Mouse (Mus musculus) thymus, adult 2 months (tissue): ENCODE data around the gene Tmem145. TPM values are rescaled to one million over a fixed set of nuclear protein-coding genes. Genes with fewer than 3 reads are reported as not detected.
A peak's percentile ranks its signal among the peaks of the same experiment; 100 is the strongest.

Experiments
- DNase-seq: peaks from one replicate; pipeline ENCODE4 v3.0.0; 2021
- H3K27ac ChIP-seq: fragments of 200-500 bp; 2 replicates; pipeline ENCODE4 v1.5.1; 2012; ENCODE audit warnings: low read length, control low read depth; ENCODE audit not compliant: control insufficient read depth, insufficient read depth
- H3K27me3 ChIP-seq: fragments of 200-500 bp; 2 replicates; pipeline ENCODE4 v1.6.1; 2012; ENCODE audit warnings: mild to moderate bottlenecking, low read length, moderate library complexity, mixed read lengths; ENCODE audit not compliant: control insufficient read depth, insufficient read depth
- H3K36me3 ChIP-seq: fragments of 200-500 bp; 2 replicates; pipeline ENCODE4 v1.6.1; 2012; ENCODE audit warnings: mild to moderate bottlenecking, low read length, moderate library complexity; ENCODE audit not compliant: control insufficient read depth, insufficient read depth
- H3K4me1 ChIP-seq: fragments of 200-500 bp; replicated peaks from 2 replicates; pipeline ENCODE4 v1.6.1; 2012; ENCODE audit warnings: low read length; ENCODE audit not compliant: control insufficient read depth, insufficient read depth
- H3K4me3 ChIP-seq: fragments of 200-500 bp; 2 replicates; pipeline ENCODE4 v1.5.1; 2012; ENCODE audit warnings: mild to moderate bottlenecking, low read length, control low read depth, moderate library complexity; ENCODE audit not compliant: control insufficient read depth, insufficient read depth
- CTCF ChIP-seq: fragments of 200-500 bp; IDR thresholded peaks from 2 replicates; pipeline ENCODE4 v1.5.1; 2012; ENCODE audit warnings: mild to moderate bottlenecking, control low read depth, low read length, moderate library complexity, borderline replicate concordance; ENCODE audit not compliant: control insufficient read depth, poor library complexity, insufficient read depth; ENCODE audit errors: extremely low read depth
- POLR2A ChIP-seq: fragments of 200-500 bp; IDR thresholded peaks from 2 replicates; pipeline ENCODE4 v1.6.1; 2012; ENCODE audit warnings: mild to moderate bottlenecking, low read length, control low read depth, moderate library complexity; ENCODE audit not compliant: control insufficient read depth, poor library complexity, insufficient read depth; ENCODE audit errors: extremely low read depth
- WGBS: fragments of 180-500 bp; shearing (Covaris S2); methylation state at CpG from one replicate; pipeline ENCODE4 v1.1.7; 2018; 5-methylcytosine and 5-hydroxymethylcytosine counted together
- polyA plus RNA-seq: library from polyadenylated mRNA; depleted of rRNA; stranded (reverse); fragments of >200 nt; gene quantifications from 2 replicates; pipeline ENCODE4 v1.2.3, GENCODE M21; 2012

Gene Tmem145
- polyA plus RNA-seq, 1 experiment = 0.08 TPM

GRCm38 (mm10) chr7:25281734-25282601 lies 23.9 kb upstream of the Tmem145 start:
- peak; percentile 98 for DNase-seq
- Histone ChIP-seq H3K27me3 (no peaks in the 10 kb centered on the region), H3K36me3 (peaks cover 19% of the 10 kb centered on the region), H3K4me3 (peak overlapping the region; percentile 64), H3K4me1 (peaks cover 46% of the 10 kb centered on the region), H3K27ac (peak overlapping the region; percentile 16; the same call in 1 of the 2 replicates)
- under 1% methylated on average over 98 of the region's 108 CpGs for WGBS
- peak; percentile 55 for TF ChIP-seq POLR2A
- peak; percentile 50; the same call in 1 of the 2 replicates for TF ChIP-seq CTCF

- TF ChIP-seq POLR2A (no peak), CTCF (no peak)
Measured at GRCm38 (mm10) chr7:25282731-25283211, 23.1 kb upstream of the Tmem145 start.

GRCm38 (mm10) chr7:25283637-25284036 lies 22.3 kb upstream of the Tmem145 start:
- H3K27ac ChIP-seq = no peak overlapping the region
- peaks cover 36% of the 10 kb centered on the region for H3K36me3 ChIP-seq
- no peak for DNase-seq
- no peaks in the 10 kb centered on the region for H3K27me3 ChIP-seq
- WGBS = 23% methylated on average over 5 of the region's 5 CpGs
- H3K4me1 ChIP-seq = peaks cover 40% of the 10 kb centered on the region
- TF ChIP-seq CTCF (no peak), POLR2A (no peak)
- H3K4me3 ChIP-seq = peak overlapping the region; percentile 58

More at GRCm38 (mm10) chr7:25282731-25283211, 23.1 kb upstream of the Tmem145 start:
- Histone ChIP-seq H3K27ac (peak overlapping the region; percentile 14; the same call in 1 of the 2 replicates), H3K4me3 (peak overlapping the region; percentile 58), H3K4me1 (peaks cover 40% of the 10 kb centered on the region), H3K27me3 (no peaks in the 10 kb centered on the region), H3K36me3 (peaks cover 27% of the 10 kb centered on the region)
- WGBS = under 1% methylated on average over 29 of the region's 36 CpGs
- DNase-seq = peak; percentile 47

GRCm38 (mm10) chr7:25284171-25284570 lies 21.7 kb upstream of the Tmem145 start:
- no peak for DNase-seq
- Histone ChIP-seq H3K27ac (no peak overlapping the region), H3K36me3 (peaks cover 41% of the 10 kb centered on the region), H3K27me3 (no peaks in the 10 kb centered on the region), H3K4me1 (peaks cover 40% of the 10 kb centered on the region), H3K4me3 (no peak overlapping the region)
- 74% methylated on average over 2 of the region's 2 CpGs for WGBS
- TF ChIP-seq POLR2A (no peak), CTCF (no peak)

GRCm38 (mm10) chr7:25284766-25285165 lies 21.1 kb upstream of the Tmem145 start:
- DNase-seq = no peak
- peaks cover 35% of the 10 kb centered on the region for H3K4me1 ChIP-seq
- H3K36me3 ChIP-seq = peaks cover 47% of the 10 kb centered on the region
- 78% methylated on average over 5 of the region's 5 CpGs for WGBS
- H3K27me3 ChIP-seq = no peaks in the 10 kb centered on the region
- H3K4me3 ChIP-seq = no peak overlapping the region
- H3K27ac ChIP-seq = no peak overlapping the region
- TF ChIP-seq POLR2A (no peak), CTCF (no peak)

- peaks cover 48% of the 10 kb centered on the region for H3K36me3 ChIP-seq
- DNase-seq = no peak
- no peak overlapping the region for H3K27ac ChIP-seq
- no peak for TF ChIP-seq CTCF
- TF ChIP-seq POLR2A = no peak
- peaks cover 26% of the 10 kb centered on the region for H3K4me1 ChIP-seq
- H3K4me3 ChIP-seq = no peak overlapping the region
- H3K27me3 ChIP-seq = no peaks in the 10 kb centered on the region
- 98% methylated on average over 20 of the region's 20 CpGs for WGBS
Measured at GRCm38 (mm10) chr7:25285511-25286238, 20.2 kb upstream of the Tmem145 start.
